Comparison of ENCODE assay signal across 9 mouse cellular contexts in genomic region chr11:24296893-24297624, GRCm38 (mm10).
DNase-seq lines count a peak whose midpoint lies in the region; ATAC-seq and TF ChIP-seq lines count a peak whose summit lies in the region.
"Had no signal": no experiment of that assay in that cellular context is flagged by ENCODE, and none has a peak within 500 bp of the region (broad histone marks: within the 10 kb centered on the region; RNA-seq: fewer than 3 reads in every experiment).

No protein-coding gene starts in this region.

- peak overlapping the region; percentile 74 for H3K27ac ChIP-seq in hindbrain, embryonic 10.5 days
- H3K27ac ChIP-seq in hindbrain, embryonic 11.5 days (ENCODE audit: low read depth, low read length): no peak overlapping the region
- H3K27ac ChIP-seq in heart, embryonic 15.5 days: no peak overlapping the region
- no peak overlapping the region for H3K27ac ChIP-seq in layer of hippocampus, adult 2 months

- 44% methylated on average over 12 of the region's 12 CpGs for WGBS in hindbrain, embryonic 10.5 days
- WGBS in hindbrain, embryonic 11.5 days: 36% methylated on average over 12 of the region's 12 CpGs
- WGBS in heart, embryonic 15.5 days: 32% methylated on average over 12 of the region's 12 CpGs

- no peak overlapping the region for H3K9ac ChIP-seq in hindbrain, embryonic 11.5 days (ENCODE audit: low read depth, low read length)
- H3K9ac ChIP-seq in heart, embryonic 15.5 days: no peak overlapping the region

- peaks cover 31% of the 10 kb centered on the region for H3K4me1 ChIP-seq in hindbrain, embryonic 10.5 days (replicated peaks)
- H3K4me1 ChIP-seq in hindbrain, embryonic 11.5 days (replicated peaks; ENCODE audit: control insufficient read depth, insufficient read depth, low read length): peaks cover 4% of the 10 kb centered on the region; the same call in 1 of the 2 replicates
- peaks cover 10% of the 10 kb centered on the region for H3K4me1 ChIP-seq in heart, embryonic 15.5 days (replicated peaks)

- H3K9me3 ChIP-seq in hindbrain, embryonic 10.5 days: no peaks in the 10 kb centered on the region
- no peaks in the 10 kb centered on the region for H3K9me3 ChIP-seq in hindbrain, embryonic 11.5 days (ENCODE audit: control insufficient read depth, low read length)
- H3K9me3 ChIP-seq in heart, embryonic 15.5 days (replicated peaks): no peaks in the 10 kb centered on the region

- no peaks in the 10 kb centered on the region for H3K36me3 ChIP-seq in hindbrain, embryonic 10.5 days
- H3K36me3 ChIP-seq in hindbrain, embryonic 11.5 days (ENCODE audit: control insufficient read depth, insufficient read depth, low read length): no peaks in the 10 kb centered on the region
- no peaks in the 10 kb centered on the region for H3K36me3 ChIP-seq in heart, embryonic 15.5 days

- peaks cover 22% of the 10 kb centered on the region; the same call in 1 of the 2 replicates for H3K27me3 ChIP-seq in hindbrain, embryonic 10.5 days (ENCODE audit: insufficient read depth, poor library complexity, severe bottlenecking)
- no peaks in the 10 kb centered on the region for H3K27me3 ChIP-seq in hindbrain, embryonic 11.5 days (ENCODE audit: control insufficient read depth, insufficient read depth, low read length)
- no peaks in the 10 kb centered on the region for H3K27me3 ChIP-seq in heart, embryonic 15.5 days

- no peak for TF ChIP-seq CTCF in layer of hippocampus, adult 2 months (conservative IDR thresholded peaks at IDR 0.05)

- H3K4me3 ChIP-seq in hindbrain, embryonic 10.5 days: no peak overlapping the region
- no peak overlapping the region for H3K4me3 ChIP-seq in hindbrain, embryonic 11.5 days (ENCODE audit: low read depth, low read length)
- H3K4me3 ChIP-seq in heart, embryonic 15.5 days: no peak overlapping the region
- no peak overlapping the region for H3K4me3 ChIP-seq in layer of hippocampus, adult 2 months

- DNase-seq in hindbrain, embryonic 10.5 days (ENCODE audit: low spot score): no peak
- DNase-seq in hindbrain, embryonic 11.5 days (ENCODE audit: low spot score): no peak
- DNase-seq in embryo, embryonic 10.5 days (ENCODE audit: low spot score): peak; percentile 60
- DNase-seq in lung, postnatal 14 days: peak; percentile 12
- no peak for DNase-seq in right cerebral cortex, postnatal 25 days
- no peak for DNase-seq in layer of hippocampus, adult 2 months (ENCODE audit: low spot score in 2 of 2)
- DNase-seq in layer of hippocampus, postnatal 14 days (ENCODE audit: low spot score in 2 of 2): no peak
- DNase-seq: thymus, adult 2 months had no signal

- no peak; the same call in 1 of the 2 replicates for ATAC-seq in hindbrain, embryonic 11.5 days (ENCODE audit: low FRiP score)
- peak; percentile 44; the same call in 1 of the 2 replicates for ATAC-seq in heart, embryonic 15.5 days (replicated peaks; ENCODE audit: insufficient number of reproducible peaks, insufficient read depth, low FRiP score, low read depth)

- H3K4me2 ChIP-seq in hindbrain, embryonic 11.5 days (replicated peaks; ENCODE audit: low read depth, low read length): no peak overlapping the region
- peak overlapping the region; percentile 22 for H3K4me2 ChIP-seq in heart, embryonic 15.5 days

Comparison
In these comparisons a context has a peak if more than half of its experiments do, and no peak if none do; other contexts are left out.
1. DNase-seq: peak in embryo, embryonic 10.5 days (single experiment) and lung, postnatal 14 days (single experiment); none in hindbrain, embryonic 10.5 days (single experiment), hindbrain, embryonic 11.5 days (single experiment), right cerebral cortex, postnatal 25 days (single experiment), layer of hippocampus, adult 2 months (0 of 2) and layer of hippocampus, postnatal 14 days (0 of 2).